Mouse (Mus musculus): Measurements from ENCODE around the gene Tssc4.

Tssc4 gene

DNA sequence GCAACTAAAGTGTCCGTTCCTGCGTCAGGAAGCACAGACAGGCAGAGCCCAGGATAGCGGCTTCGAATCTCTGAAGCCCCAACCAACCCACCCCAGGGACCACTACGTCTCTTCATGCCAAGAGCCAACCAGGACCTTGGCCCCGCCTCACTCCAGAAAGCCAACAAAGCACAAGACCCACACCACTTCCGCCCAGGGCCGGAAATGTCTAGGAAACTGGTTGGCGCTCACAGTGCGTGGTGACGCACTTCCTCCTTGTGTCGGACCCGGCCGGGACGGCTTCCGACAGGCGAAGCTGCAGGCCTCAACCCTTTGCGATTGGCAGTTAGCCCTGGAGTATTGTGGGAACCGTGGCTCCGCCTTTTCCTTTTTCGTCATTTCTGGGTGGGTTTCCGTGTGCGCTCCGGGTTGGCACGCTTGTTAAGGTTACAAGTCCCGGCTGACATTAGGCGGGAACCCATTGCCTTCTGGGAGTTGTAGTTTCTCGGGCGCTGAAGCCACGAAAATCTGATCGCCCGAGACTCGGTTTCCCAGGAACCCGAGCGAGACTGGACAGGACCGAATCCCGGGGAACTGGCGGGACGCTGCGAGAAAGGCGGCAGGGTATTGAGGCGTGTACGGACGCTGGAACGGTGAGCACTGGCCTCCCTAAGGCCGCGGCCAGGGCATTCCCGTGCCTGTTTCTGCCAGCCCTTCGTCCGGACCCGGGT, at the start of gene Tssc4:
Tssc4 (plus strand) TSS at position 368 of the 710 bp plus-strand sequence.
- DNase-seq, result peak; percentile 100

DNA sequence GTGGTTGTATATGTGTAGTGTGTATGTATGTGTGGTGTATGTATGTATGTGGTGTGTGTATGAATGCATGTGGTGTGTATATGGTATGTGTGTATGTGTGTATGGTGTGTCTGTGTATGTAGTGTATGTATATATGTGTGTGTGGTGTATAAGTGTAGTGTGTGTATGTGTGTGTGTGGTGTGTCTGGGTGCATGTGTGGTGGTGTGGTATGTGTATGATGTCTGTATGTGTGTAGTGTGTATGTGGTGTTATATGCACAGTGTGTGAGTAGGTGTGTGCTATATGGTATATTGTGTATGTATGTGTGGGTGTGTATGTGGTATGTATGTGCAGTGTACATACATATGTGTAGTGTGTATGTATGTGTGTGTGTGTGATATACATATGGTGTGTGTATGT, 49.0 kb upstream of the Tssc4 start:
- no peak for DNase-seq

DNA sequence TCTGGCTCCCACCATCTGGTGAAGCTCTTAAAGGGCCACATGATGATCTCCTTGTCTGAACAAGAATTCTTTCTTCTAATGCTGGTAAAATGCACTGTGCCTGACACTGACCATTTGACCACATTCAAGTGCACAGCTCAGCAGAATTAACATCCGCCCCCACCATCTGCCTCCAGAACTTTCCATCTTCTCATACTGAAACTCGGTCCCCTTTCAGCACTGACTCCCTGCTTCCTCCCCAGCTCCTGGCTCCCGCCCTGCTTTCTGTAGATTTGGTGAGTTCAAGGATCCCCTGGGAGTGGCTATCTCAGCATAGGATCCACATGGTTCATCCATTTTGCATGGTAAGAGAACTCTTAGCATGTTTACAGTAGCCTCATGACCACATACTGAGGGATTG, 48.3 kb upstream of the Tssc4 start:
- no peak for DNase-seq

DNA sequence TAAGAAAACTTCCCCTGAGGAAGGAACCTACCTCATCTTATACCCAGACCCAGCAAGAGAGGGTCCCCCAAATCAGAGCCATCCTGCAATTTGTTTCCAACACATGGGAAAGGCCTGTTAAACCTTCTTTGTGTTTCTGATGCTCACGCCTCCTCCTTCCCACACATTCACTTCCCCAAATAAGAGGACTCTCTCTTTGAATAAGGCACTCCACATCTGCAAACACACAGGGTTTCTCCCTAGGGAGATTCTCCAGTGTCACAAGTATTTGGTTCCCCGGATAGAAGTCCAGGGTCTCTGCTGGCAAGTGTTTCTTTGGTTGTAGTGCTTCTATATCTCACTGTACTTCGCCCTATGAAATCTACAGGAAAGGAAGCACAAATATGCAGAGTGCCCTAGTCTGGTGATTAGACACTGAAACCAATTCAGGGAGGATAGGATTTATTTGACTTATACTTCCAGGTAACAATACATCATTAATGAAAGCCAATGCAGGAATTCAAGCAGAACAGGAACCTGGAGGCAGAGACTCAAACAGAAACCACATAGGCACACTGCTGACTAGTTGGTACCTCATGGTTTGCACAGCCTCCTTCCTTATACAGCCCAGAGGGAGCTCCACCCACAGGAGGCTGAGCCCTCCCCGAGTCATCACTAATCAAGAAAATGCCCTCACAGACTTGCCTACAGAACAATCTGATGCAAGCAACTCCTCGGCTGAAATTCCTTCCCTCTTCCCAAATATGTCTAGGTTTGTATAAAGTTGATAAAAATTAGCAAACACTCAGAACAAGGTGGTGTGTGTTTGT, 47.5 kb upstream of the Tssc4 start:
- no peak for DNase-seq

DNA sequence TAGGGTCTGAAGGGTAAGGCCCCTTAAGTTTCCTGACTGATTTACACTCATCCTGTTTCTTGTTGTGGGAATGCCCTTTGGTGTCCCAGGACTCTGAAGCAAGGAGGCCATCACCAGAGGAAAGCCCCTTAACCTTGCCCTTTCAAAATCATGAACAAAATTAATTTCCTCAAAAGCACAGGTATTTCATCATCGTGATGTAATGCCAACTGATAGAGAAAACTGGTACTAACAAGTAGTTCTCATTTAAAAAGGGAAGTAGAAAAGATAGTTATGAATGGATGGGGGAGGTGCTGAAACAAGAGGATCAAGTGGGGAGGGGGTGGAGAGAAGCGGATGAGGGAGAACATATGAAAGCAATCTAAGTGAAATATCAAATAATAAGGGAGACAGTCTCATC, 45.5 kb upstream of the Tssc4 start:
- no peak for DNase-seq

DNA sequence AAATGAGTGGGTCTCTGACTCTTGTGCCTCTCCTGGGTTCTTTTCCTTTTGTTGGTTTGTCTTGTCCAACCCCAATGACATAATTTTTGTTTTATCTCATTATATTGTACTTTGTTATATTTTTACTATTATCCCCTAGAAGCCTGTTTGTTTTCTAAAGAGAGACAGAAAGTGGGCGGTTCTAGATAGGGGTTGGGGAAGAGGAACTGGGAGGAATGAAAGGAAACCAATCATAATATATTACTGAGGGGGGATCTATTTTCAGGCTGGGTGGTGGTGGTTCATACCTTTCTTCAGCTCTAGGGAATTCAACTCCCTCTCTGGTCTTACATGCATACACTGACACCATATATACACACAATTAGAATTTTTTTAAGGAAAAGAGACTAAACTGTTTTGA, 44.8 kb upstream of the Tssc4 start:
- no peak for DNase-seq

DNA sequence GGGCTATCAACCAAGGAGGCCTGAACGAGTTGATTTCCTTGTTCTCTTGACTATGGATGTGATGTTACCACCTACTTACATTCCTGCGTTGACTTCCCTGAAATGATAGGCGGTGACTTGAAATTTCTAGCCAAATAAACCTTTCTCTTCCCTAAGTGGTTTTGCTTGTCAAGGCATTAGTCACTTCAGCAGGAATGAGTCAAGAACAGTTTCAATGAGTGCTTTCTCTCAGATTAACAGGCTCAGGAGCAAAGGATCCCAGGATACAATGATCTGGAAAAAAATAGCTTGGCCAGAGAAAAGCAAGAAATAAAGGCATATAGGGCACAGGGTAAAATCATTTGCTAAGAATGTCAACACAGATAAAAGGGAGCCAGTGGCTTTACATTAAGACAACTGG, 43.6 kb upstream of the Tssc4 start:
- DNase-seq, result no peak

DNA sequence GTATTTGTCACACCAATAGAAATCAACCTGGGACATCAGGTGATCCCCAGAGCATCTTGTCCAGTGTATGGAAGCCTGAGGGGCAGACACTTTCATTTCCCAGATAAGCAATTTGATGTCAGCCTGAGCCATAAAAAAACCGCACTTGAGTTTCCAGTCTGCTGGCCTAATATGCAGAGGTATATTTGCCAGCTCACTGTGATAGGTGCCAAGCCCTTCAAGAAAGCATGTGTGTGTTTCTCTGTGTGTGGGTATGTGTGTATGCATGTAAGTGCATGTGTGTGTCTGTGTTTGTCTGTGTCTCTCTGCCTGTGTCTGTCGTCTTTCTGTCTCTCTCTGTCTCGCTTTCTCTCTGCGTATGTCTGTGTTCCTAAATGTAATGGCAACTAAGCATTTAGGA, 41.9 kb upstream of the Tssc4 start:
- no peak for DNase-seq

DNA sequence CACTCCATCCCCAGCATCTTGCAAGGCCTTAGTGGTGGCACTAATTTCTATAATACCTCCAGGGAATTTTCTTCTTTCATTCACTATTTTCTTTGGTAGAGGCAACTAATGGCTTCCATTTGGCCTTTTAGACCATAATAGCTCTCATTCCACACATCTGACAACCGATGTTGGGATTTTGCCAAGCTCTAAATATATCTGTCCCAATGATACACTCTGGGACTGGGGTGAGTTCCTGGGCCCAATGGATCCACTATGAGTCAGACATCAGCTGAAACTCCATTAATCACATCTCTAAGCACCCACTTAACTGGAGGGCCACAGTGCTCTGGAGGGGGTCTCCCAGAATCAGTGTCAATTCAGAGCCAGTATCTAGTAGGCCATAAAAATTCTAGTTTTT, 37.2 kb upstream of the Tssc4 start:
- DNase-seq, result no peak

DNA sequence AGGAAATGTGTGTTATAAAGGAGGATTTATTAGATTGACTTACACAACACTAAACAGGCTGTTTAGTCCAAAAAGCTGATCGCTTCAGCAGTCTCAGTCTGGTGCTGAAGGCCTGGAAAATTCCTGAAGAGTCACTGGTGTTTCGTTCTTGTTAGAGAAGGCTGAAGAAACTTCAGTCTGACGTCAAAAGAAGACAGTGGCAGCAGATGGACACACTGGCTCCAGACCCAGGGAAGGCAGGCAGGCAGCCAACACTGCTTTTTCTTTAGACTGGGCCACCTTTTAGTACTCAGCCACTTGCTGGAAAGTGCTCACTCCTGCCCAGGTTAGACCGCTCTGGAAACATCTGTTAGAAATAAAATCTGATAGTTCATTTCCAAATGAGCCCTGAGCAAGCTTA, 35.5 kb upstream of the Tssc4 start:
- no peak for DNase-seq

DNA sequence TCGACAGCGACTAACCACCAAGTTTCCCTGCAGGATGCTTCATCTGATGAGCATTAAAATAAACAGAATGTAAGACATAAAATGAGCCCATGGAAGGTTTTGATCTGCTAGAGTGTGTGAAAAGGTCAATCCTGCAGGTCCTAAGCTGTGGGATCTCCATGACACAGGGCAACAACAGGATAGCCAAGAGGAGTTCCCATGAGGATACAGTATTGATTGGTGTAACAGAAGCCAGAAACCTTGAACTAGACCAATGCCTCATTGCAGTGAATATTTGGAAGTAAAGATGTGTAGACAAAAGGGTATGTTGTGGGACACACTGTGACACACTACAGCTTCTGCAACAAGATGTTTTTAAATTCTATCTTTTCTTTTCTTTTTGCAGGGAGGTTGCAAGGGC, 34.9 kb upstream of the Tssc4 start:
- DNase-seq, result no peak

DNA sequence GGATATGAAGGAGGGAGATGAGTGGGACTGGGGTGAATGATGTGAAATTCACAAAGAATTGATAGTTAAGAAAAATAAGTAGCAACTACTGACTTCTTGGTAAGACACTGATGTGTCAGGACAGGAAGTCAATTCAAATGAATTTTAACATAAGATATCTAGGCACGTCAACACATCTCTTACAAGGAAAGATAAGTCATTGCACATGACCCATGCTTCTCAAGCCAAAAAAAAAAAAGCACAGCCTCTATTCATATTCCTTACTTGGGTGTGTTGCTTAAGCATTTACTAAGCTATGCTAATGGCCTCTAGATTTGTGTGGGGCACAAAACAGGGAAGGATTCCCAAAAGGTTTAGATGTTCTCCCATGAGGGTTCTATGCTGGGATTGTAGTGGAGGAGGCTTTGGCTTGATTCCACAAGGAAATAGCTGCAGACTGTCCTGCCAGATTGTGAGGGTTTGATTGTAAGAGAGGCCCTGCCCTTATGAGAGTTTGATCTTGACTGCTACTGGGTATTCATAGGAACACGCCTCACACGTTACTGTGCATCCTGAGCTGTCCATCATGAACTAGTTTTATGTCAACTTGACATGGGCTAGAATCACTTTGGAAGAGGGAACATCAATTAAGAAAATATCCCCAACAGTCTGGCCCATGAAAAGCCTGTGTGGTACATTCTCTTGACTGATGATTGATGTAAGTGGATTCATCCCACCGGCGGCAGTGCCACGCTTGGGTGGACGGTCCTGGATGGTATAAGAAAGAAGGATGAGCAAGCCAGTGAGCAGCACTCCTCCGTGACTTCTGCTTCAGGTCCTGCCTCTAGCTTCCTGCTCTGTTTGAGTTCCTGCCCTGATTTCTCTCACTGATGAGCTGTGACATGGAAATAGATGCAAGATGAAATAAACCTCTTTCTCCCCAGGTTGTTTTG, 34.3 kb upstream of the Tssc4 start:
- DNase-seq, result no peak

DNA sequence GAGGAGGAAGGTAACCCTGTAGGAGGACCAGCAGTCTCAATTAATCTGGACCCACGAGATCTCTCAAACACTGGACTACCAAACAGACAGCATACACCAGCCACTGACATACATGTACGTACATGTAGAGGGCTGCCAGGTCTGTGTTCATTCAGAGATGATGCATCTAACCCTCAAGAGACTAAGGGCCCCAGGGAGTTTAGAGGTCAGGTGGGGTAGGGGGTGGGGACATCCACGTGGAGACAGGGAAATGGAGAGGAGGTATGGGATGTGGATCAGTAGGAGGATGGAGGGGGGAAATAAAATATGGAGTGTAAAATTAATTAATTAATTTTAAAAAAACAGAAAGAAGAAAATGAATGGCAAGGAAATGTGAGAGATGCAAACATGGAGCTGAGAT, 32.3 kb upstream of the Tssc4 start:
- no peak for DNase-seq

DNA sequence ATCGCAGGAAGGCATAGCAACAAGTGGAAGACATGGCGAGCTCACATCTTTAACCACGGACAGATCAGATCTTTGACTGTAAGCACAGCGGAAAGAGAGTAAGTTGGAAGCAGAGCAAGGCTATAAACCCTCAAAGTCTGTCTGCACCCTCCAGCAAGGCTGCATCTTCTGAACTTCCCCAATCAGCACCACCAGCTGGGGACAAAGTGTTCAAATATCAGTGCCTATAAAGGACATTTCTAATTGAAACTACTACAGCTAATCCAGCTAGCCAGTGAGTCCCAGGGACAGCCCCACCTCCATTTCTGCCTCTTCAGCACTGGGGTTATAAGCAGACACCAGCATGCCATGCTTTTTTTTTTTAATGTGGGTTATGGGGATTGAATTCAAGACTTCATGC, 31.7 kb upstream of the Tssc4 start:
- DNase-seq, result no peak

DNA sequence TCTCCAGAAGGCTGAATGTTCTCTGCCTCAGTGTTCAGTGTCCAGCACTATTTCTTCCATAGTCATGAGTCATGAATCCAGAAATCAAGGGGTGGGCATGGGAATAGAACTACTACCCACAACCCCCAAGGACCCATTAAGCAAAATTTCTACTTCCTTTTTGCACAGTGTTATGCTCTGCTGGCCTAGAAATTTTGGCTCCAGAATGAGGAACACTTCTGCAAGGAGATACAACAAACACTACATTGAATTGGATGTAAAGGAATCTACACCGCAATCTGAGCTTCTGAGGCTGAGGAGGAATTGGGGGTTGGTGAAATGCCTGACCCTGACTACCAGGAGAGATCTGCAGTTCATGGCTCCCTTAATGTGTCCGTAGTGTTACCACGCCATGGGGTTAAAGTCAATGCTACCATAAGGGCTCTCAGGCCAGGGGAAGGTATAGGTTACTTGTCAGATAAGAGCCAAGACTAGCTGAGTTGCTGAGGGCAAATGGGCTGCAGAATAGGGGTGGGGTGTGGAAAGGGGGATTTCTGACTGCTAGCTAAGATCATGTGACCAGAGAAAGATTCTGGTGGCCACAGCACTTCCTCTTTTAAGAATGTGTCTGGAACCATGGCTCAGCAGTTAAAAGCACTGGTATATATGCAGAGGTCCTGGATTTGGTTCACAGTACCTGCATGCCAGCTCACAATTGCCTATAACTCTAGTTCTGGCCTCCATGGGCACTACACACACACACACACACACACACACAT, 30.7 kb upstream of the Tssc4 start:
- DNase-seq, result no peak

DNA sequence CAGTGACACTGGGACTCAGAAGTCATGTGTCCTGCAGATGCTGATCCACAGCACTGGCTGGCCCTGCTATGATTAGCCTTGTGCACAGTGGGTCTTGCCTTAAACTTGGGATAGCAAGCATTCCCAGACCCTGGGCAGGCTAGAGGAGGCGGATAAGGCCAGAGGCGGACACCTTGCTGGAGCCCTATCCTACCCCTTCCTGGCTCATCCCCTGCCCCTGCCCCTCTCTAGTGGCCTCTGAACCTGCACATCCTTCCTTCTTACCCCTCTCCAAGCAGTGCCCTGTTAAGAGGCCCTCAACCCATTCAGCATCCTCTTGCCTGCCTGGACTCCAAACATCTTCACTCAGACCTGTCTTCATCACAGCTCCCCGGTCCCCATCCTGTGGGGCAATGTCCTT, 28.5 kb upstream of the Tssc4 start:
- no peak for DNase-seq

DNA sequence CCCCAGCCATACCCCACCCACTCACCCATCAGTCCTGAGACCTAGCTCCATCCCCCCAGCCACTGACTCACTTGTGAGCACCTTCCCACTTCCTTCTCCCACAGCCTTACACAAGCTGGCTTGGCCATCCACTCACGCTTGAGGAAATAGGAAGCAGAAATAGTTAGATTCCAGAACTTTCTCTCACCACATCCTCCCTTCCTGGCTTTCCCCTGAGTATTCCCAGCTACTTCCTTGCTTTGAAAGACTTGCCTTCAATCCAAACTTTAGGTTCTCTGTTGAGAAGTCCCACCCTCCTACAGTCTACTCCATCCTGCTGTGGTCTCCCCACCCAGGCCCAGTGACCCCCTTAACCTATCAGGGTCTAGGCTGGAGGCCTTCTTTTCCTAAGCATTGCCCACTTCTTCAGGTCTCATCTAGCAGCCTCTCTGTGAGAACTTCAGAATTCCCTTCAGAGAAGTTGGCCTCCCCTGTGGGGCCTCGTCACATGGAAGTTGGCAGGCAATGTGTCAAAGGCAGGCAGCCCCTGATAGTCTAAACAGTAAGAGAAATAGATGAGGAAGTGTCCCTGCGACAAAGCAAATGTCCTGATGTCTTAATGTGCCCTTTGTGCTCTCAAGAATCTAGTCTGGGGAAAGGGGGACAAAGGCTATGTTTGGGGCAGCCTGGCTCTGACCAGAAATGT, 27.8 kb upstream of the Tssc4 start:
- DNase-seq, result no peak

DNA sequence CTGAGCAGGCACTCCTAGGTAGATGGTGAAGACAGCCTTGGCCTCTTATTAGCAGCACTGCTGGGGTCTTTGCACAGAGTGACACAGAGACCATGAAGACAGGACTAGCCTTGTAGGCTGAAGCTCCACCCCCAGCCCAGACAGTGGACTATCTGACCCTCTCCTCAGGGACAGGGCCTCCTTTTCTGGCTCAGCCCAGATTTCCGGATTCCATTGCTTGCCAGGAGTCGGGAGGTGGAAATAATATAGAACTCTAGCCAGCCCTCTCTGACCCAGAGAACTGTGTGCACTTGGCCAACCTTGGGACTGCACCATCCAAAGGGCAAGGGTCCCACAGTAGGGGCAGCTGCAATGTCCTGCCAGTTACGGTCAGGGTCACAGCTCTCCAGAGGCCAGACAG, 27.0 kb upstream of the Tssc4 start:
- peak; percentile 11 for DNase-seq

DNA sequence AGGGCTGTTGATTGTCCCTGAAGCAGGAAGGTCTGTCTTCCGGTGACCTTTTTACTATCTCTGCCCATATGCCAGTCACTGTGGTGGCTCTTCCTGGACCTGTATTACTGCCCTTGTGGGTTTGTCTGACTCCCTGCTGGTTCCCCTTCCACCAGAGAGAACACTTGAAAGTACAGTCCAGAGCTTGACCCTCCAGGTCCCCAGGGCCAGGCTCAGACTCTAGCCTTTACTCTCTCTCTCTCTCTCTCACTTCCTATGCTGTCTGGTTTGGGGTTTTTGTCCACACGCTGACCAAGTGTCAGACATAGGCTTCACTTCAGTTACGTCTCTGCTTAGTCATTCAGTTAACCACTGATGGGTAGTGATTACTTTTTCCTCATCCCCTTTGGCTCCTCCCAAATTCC, 26.1 kb upstream of the Tssc4 start:
- no peak for DNase-seq

DNA sequence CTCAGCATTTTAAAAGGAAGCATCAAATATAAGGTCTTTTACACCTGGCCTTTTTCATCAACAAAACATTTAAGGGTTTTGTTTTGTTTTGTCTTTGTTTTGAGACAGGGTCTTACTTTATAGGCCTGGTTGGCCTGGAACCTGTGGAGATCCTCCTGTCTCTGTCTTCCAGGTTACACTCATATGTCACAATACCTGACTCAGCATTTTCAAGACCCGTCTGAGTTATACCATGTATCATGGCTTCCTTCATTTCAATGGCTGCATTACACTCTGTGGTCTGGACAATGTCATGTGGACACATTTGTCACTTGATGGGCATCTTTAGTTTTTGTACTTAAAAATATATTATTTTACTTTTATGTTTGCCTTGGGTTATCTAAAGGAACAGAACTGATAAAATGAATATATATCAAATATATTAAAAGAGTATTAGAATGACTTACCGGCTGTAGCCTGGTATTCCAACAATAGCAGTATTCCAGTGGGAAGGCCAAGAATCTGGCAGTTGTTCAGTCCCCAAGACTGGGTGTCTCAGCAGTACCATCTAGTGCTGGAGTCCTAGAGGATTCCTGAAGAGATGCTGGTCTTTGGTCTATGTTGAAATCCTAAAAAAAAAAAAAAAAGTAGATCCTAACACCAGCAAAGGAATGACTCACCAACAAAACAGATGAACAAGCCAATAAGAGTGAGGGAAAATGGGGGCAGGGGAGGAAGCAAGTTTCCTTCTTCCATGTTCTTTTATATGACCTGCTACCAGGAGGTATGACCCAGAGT, 24.8 kb upstream of the Tssc4 start:
- no peak for DNase-seq

DNA sequence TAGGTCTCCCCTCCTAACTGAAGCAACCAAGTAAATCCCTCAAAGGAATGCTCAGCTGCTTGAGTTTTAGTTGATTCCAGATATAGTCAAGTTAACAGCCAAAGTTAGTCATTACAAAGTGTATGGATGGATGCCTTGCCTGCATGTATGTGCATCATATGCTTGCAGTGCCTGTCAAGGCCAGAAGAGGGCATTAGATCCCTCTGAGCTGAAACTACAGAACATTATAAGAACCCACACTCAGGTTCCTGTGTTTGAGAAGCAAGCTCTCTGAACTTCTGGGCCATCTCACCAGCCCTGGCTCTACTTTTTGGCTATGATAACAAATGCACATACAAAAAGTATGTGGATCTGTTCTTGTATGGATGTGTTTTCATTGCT, 24.2 kb upstream of the Tssc4 start:
- no peak for DNase-seq
